Mouse (Mus musculus): ENCODE results near the gene Sbf2.

Sbf2 gene

DNA sequence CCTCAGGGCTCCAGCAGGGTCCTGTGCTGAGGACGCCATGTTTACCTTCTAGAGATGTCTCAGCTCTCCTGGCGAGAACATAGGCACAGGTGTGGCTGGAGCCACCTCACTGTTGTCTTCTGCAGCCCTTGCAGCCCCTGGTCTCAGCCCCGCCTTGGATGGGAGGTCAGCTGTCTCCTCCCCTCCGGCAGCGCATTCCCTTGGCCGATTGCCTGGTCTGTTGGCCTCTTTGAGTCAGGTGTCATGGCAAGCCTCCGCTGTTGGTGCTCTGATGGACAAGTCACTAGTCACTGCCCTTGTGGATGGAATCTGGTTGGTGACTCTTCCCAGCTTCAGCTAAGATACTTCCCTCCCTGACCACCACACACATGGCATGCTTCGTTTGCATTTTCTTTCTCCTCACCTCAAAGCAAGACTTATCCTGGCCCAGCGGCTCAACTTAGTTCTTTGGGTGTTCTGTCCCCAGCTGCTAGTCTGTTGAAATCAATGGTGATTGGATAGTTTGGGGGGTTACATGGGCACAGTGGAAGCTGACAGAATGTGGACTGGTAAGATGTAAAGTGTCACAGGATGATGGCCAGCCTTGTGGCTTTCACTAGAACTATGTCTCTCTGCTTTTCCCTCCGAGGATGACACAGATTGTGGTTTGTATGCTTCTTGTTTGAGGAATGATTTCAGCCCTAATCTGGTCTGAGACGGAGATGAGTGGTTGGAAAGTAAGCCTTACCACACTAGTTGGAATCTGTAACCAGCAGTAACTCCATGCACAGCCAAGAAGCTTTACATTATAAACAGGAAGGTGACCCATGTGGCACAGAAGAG, 333.1 kb downstream of the Sbf2 start:
- no peak for DNase-seq (ENCODE audit: low read depth, low spot score)

DNA sequence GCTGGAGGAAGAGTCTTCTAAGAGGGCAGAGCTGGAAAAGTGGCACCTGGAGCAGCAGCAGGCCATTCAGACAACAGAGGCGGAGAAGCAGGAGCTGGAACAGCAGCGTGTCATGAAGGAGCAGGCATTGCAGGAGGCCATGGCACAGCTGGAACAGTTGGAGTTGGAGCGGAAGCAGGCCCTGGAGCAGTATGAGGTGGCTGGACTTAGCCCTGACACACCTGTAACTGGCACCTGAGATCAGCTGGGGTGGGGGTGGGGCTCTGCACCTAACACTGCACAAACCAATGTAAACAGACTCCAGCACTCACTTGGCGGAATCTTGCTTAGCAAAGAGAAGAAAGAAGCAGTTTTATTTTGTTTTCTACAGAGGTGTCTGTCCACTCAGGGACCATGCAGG, 335.5 kb downstream of the Sbf2 start:
- no peak for DNase-seq (ENCODE audit: low read depth, low spot score)

DNA sequence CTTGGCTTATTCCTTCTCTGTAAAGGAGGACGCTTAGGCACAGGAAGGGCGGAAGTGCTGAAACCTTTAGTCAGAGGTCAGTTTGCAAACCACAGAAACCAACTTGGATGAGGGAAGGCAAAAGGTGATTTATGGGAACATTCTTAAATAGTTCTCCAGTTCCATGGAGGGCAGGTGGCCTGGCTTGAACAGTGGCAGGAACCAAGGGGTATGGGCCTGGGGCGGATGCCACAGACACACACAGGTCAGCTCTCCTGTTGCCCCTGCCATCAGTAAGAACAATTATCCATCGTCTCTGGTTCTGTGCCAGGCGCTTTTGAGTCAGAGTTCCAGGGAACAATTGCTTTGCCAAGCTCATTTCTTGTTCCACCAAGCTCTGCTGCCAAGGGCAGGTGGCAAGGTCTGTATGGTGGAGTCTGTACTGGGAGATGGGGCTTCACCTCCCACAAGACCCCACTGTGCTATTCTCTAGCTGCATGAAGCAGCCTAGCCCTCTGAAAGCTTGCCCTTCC, 336.9 kb downstream of the Sbf2 start:
- no peak for DNase-seq (ENCODE audit: low read depth, low spot score)

DNA sequence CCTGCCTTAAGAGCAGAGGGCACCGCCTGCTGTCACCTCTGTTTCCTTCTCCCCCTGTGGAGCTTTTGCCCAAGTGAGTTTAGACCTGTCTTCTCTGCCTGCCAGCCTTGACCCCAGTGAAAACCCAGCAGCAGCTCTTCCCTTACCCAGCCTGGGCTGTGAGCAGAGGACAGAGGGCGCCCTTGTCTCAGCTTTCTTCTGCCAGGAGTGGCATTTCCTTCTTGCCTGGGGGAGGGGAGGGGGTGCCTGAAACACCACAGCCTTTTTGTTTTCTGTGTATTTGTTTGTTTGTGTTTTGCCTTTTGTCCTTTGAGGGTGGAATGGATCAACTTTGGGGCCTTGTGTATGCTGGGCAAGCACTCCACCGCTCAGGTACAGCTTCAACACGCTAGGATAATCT, 342.3 kb downstream of the Sbf2 start:
- DNase-seq (ENCODE audit: low read depth, low spot score): no peak

DNA sequence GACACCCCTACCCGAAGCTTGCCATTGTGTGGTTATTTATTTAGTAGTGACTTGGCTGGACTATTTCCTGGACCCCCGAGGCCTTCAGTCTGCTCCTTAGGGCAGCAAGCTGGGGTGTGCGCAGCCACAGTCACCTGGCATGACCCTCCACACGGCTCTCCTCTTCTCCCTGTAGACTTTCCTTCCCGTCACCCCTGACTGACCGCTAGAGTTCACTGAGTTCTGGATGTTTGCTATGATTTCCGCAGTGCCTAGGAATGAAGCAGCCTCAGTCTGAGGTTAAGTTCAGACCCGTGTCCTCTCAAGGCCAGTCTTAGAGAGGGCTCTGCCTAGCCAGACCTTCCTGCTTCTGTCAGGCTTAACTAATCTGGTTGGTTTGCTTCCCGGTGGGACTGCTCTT, 342.9 kb downstream of the Sbf2 start:
- DNase-seq (ENCODE audit: low read depth, low spot score): no peak

DNA sequence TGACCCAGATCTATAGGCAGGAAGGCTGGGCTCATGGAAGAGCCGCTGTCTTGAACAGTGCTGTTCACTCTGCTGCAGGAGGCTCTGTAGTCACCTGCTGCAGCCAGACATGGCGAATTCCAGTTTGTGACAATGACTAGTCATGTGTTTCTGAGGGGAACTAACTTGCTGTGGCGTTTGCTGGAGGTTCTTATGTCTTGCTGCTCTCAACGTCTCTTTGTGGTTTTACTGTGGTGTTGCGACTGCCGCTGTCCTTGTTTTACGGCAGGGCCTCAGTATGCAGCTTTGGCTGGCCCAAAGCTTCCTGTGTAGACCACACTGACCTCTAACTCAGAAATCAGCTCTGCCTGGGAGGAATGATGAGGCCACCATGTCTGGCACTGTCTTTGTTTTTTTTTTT, 344.3 kb downstream of the Sbf2 start:
- no peak for DNase-seq (ENCODE audit: low read depth, low spot score)

DNA sequence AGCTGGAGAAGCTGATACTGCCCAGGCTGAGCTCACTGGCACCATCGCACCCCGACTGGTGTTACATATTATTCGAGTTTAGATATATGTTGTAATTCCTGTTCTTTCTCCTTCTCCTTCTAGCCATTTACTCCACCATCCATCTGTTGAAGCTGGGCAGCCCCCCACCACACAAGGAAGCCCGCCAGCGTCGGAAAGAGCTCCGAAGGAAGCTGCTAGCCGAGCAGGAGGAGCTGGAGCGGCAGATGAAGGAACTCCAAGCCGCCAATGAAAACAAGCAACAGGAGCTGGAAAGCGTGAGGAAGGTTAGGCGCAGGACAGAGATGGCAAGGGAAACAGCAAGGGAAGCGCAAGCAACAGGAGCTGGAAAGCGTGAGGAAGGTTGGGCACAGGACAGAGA, 344.9 kb downstream of the Sbf2 start:
- no peak for DNase-seq (ENCODE audit: low read depth, low spot score)

DNA sequence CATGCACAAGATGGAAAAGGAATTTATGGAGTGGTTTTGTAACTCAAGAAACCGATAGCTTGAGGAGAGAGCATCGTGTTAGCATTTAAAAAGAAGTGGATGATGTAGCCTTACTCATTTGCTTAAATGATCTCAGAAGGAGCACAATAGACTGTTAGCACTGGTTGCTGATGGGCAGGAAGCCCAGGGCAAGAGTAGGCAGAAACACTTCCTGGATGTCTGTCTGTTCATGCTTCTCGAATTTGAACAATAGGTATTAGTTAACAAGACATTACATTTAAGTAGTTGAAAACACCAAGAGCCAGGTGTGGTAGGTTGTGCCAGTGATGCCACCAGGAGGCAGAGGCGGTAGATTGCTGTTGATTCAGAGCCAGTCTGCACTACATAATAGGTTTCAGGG, 346.2 kb downstream of the Sbf2 start:
- DNase-seq (ENCODE audit: low read depth, low spot score): no peak

DNA sequence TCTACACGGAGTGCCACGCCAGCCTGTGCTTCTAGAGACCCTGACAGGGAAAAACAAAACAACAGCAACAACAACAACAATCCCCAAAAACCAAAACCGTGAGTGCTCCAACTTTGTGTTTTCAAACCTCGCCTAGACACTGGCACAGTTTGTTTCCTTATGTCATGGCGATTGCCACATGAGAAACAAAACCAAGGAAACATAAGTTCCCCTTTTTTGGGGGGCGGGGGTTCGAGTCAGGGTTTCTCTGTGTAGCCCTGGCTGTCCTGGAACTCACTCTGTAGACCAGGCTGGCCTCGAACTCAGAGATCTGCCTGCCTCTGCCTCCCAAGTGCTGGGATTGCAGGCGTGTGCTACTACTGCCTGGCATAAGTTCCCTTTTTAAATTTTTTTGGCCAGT, 346.7 kb downstream of the Sbf2 start:
- no peak for DNase-seq (ENCODE audit: low read depth, low spot score)

DNA sequence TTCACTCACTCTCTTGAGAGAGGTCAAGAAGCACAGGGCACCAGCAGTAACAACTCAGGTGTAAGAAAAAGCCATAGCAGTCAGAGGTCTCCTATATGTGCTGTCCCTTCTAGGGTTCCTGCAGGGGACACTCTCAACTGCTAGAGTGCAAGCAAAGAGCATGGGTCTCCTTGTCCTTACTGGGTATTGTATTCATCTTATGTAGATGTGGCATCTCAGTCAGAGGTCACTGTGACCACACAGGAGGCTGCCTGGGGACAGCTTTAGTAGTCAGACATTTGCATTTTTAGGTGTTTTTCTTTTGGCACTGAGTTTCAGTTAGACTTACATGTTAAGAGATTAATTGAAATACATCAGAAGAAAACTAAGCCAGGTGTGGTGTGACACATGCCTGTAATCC, 347.7 kb downstream of the Sbf2 start:
- DNase-seq (ENCODE audit: low read depth, low spot score): no peak

DNA sequence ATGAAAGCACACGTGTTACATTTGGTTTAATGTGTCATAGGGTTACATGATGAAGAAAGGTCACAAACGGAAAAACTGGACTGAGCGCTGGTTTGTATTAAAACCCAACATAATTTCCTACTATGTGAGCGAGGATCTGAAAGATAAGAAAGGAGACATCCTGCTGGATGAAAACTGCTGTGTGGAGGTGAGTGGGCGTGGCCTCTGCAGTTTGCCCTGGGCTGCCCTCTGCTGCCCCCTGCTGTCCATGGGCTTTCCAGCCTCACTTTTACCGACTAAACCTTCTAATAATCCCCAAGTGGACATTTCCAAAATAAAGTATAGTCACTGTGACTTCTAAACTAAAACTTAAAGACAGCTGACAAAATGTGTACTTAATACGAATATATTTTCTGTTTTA, 348.9 kb downstream of the Sbf2 start:
- DNase-seq (ENCODE audit: low read depth, low spot score): peak; percentile 78

DNA sequence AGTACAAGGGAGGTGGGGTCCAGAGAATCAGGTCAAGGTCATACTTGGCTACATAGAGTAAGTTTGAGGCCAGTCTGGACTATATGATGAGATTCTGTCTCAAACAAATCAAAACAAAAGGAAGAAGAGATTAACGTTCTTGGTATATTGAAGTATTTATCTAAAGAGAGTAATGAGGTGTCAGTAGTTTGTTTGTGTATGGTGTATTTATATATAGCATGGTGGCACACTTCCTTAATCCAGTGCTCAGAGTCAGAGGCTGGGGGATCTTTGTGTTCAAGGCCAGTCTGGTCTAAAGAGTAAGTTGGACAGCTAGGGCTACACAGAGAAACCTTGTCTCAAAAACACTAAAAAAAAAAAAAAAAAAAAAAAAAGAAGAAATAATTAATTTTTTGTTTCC, 351.2 kb downstream of the Sbf2 start:
- no peak for DNase-seq (ENCODE audit: low read depth, low spot score)

DNA sequence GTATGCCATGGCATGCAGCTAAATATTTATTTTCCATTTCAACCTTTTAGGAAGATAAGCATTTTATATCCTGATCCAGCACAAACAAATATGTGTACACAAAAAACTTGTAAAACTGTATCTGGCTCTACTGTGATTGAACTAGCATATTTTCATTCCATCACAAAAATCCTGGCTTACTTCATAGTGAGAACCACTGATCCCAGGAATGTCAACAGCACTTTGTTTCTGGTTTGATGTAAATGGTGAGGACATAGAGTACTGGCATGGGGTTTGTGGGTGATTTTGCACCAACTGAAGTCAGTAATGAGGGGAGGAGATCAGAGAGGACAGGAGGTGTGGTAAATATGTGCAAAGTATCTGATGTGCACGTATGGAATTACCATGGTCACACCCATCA, 352.1 kb downstream of the Sbf2 start:
- no peak for DNase-seq (ENCODE audit: low read depth, low spot score)

DNA sequence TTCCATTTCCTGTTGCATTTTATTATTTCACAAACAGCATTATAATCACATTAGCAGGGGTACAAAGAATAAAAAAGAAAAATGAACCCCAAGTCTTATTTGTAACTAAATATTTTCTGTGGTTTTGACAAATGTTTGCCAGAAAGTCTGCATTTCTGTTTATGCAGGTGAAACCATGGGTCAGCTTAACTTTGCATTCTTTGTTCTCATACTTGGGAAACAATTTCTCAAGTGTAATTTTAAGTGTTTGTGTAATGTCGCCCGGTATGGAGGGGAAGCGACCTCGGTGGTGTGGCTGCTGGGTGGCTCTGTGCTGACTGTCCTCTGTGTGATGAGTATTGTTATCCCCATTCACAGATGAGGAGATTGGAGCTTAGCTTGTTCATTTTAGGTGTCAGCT, 352.9 kb downstream of the Sbf2 start:
- no peak for DNase-seq (ENCODE audit: low read depth, low spot score)

DNA sequence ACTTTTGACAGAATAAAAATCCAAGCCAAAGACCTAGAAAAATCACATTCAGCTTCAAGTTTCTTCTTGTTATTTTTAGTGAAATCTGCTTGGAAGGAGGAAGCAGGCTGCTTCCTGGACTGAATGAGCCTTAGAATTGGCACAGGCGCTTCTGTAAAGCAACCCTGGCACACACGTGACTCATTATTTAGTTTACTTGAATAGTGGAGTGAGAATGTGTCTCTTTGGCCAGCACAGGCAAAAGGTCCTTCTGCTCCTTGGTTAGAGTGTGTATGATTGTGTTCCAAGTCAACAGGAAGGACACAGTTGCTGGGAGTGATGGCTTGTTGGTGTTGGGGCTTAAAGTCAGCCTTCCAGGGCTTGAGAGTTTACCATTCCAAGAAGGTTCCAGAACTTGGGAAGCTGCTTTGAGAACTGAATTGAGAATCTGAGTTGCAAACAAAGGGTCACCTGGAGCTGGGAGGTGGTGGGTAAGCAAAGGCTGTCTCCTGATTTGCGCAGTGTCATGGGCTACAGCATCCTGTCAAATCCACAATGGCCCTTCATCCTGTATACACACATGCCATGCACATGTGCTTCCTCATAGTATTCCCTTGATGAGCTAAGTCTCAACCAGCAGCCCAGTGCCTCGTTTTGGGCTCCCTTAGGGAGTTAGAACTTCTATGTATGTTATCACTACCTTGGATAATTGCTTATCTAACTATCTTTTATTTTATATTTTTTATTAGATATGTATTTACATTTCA, 354.6 kb downstream of the Sbf2 start:
- no peak for DNase-seq (ENCODE audit: low read depth, low spot score)

DNA sequence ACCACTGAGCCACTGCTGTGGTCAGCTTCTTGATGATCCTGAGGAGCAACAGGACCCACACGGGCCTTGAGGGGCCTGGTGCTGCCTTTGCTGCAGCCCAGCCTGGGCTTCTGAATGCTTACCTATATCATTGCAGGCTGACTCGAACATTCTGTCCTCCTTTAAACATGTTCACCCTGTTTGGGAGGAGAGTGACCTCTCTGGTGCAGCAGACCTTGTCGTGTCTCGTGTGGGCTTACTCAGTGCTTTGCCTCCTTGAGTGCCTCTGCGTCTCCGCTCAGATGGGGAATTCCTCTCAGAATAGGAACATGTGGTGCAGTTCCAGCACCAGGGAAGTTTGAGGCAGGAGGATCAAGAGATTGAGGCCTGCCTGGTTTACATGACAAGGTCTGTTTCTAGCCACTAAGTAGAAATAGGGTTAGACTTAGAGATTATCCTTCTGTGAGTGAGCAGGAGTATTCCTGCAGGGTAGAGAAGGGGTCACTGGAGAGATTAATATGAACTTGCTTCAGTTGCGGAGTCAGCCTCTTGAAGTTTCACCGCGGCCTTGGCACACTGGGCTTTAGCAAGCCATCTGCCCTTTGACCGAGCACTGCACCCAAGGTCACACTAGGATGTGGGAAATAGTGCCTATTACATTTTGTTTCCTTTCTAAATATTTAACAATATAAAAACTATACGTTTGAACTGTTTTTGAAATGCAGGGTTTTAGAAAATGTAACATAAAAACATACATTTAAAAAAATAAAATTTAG, 356.3 kb downstream of the Sbf2 start:
- DNase-seq (ENCODE audit: low read depth, low spot score): no peak

Data from R1 (cell line).